Mouse (Mus musculus): Measurements from ENCODE around the gene Dnm3. TPM values are rescaled to one million over a fixed set of nuclear protein-coding genes. Genes with fewer than 3 reads are reported as not detected.

Gene Dnm3
- polyA plus RNA-seq, 1 experiment, result 0.43 TPM

DNA sequence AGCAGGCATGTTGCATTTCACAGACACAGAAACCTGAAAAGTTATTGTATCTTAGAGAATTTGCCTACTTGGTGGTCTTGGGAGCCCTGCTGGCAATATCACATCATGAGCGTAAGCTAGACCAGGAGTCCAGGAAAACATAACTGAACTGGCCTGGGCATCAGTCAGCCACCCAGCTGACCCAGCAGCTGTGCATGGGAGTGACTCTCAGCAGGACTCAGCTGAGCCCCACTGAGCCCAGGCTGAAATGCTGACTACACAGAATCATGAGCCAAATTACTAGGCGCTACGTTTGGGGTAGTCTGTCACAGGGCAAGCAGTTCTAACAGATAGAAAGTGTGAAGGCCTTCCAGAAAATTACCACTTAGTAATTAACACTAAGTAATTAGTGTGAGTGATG, 41.2 kb downstream of the Dnm3 start:
- TF ChIP-seq POLR2A (IDR thresholded peaks at IDR 0.05; ENCODE audit: low read depth, low read length) (no peak), CTCF (IDR thresholded peaks at IDR 0.05; ENCODE audit: extremely low read depth, insufficient read depth, insufficient read length, insufficient replicate concordance) (no peak)
- Histone ChIP-seq H3K27me3 (ENCODE audit: control insufficient read depth, insufficient read depth, low read length) (no peaks in the 10 kb centered on the region), H3K4me3 (ENCODE audit: extremely low read depth, insufficient read depth, insufficient read length) (no peak overlapping the region), H3K4me1 (ENCODE audit: control insufficient read depth, insufficient read depth, insufficient read length) (no peaks in the 10 kb centered on the region), H3K27ac (ENCODE audit: insufficient read depth, low read length) (no peak overlapping the region), H3K36me3 (ENCODE audit: control insufficient read depth, insufficient read depth, low read length) (no peaks in the 10 kb centered on the region)
- 89% methylated on average over 3 of the region's 3 CpGs for WGBS
- DNase-seq (ENCODE audit: low read depth in 1 of 2, low spot score in 2 of 2), result no peak

DNA sequence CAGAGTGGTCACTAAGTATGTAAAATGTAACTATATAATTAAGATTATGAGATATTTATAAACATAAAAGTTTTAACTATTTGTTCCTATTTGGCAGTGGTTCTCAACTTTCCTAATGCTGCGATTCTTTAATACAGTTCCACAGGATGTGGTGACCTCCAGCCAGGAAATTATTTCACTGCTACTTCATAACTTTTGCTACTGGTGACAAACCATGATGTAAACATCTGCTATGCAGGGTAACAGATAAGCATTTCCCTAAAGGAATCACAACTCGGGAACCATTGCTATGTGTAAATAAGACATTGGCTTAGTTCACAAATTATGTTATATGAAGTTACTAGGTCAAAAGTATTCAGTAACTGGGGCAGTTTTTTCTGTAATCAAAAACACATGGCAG, 48.9 kb downstream of the Dnm3 start:
- Histone ChIP-seq H3K27ac (ENCODE audit: insufficient read depth, low read length) (no peak overlapping the region), H3K27me3 (ENCODE audit: control insufficient read depth, insufficient read depth, low read length) (no peaks in the 10 kb centered on the region), H3K4me1 (ENCODE audit: control insufficient read depth, insufficient read depth, insufficient read length) (no peaks in the 10 kb centered on the region), H3K36me3 (ENCODE audit: control insufficient read depth, insufficient read depth, low read length) (no peaks in the 10 kb centered on the region), H3K4me3 (ENCODE audit: extremely low read depth, insufficient read depth, insufficient read length) (no peak overlapping the region)
- WGBS, result 10% methylated on average over 2 of the region's 2 CpGs
- TF ChIP-seq CTCF (IDR thresholded peaks at IDR 0.05; ENCODE audit: extremely low read depth, insufficient read depth, insufficient read length, insufficient replicate concordance) (no peak), POLR2A (IDR thresholded peaks at IDR 0.05; ENCODE audit: low read depth, low read length) (no peak)
- DNase-seq (ENCODE audit: low read depth in 1 of 2, low spot score in 2 of 2), result no peak

DNA sequence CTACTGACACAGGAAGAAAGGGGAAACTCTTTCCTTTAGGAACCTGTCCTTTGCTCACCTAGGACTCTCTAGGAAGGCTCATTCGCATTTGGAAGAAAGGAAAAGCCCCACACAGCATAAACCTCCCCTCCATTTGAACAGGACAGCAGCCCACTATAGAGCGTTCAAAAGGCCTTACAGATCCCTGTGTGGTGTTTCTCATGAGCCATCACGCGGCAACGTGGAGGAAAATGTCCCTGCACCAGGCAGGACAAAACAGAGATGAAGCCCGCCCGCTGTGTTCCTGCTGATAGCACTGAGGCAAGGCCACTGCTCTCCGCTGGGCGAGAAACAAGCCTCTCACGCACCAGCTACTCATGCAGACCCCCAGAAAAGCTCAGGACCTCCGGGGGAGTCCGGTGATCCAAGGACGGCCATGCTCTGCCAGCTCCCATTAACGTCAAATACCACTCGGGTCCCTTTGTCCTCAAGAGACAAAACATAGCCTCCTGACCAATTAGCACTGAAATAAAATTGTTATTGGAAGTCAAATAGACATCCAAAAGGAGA, 51.8 kb downstream of the Dnm3 start:
- H3K4me1 ChIP-seq (ENCODE audit: control insufficient read depth, insufficient read depth, insufficient read length), result no peaks in the 10 kb centered on the region
- DNase-seq (ENCODE audit: low read depth in 1 of 2, low spot score in 2 of 2), result no peak
- H3K36me3 ChIP-seq (ENCODE audit: control insufficient read depth, insufficient read depth, low read length), result no peaks in the 10 kb centered on the region
- H3K27me3 ChIP-seq (ENCODE audit: control insufficient read depth, insufficient read depth, low read length), result no peaks in the 10 kb centered on the region
- H3K4me3 ChIP-seq (ENCODE audit: extremely low read depth, insufficient read depth, insufficient read length), result no peak overlapping the region
- WGBS, result 85% methylated on average over 15 of the region's 15 CpGs
- TF ChIP-seq POLR2A (IDR thresholded peaks at IDR 0.05; ENCODE audit: low read depth, low read length) (no peak), CTCF (IDR thresholded peaks at IDR 0.05; ENCODE audit: extremely low read depth, insufficient read depth, insufficient read length, insufficient replicate concordance) (no peak)
- no peak overlapping the region for H3K27ac ChIP-seq (ENCODE audit: insufficient read depth, low read length)

DNA sequence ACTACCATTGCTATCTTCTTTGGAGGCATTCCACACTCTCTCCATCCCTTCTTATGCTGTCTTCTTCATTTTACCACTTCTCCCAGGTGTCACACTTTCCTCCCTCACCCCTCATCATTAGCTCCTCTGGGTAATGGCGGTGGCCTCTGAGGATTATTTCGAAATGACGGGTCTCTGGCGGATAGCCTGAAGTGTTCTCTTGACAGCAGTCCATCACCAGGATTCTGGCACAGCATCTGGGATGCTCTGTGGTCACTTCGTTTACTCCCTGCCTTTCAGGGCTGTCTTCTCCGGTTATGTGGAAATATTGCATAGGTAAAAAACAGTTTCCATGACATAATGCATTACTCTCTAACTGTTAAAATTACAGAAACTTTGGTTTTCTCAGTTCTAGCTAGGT, 55.0 kb downstream of the Dnm3 start:
- H3K36me3 ChIP-seq (ENCODE audit: control insufficient read depth, insufficient read depth, low read length), result no peaks in the 10 kb centered on the region
- H3K27ac ChIP-seq (ENCODE audit: insufficient read depth, low read length), result no peak overlapping the region
- no peak for DNase-seq (ENCODE audit: low read depth in 1 of 2, low spot score in 2 of 2)
- H3K4me3 ChIP-seq (ENCODE audit: extremely low read depth, insufficient read depth, insufficient read length), result no peak overlapping the region
- no peak for TF ChIP-seq POLR2A (IDR thresholded peaks at IDR 0.05; ENCODE audit: low read depth, low read length)
- TF ChIP-seq CTCF (IDR thresholded peaks at IDR 0.05; ENCODE audit: extremely low read depth, insufficient read depth, insufficient read length, insufficient replicate concordance), result no peak
- H3K27me3 ChIP-seq (ENCODE audit: control insufficient read depth, insufficient read depth, low read length), result no peaks in the 10 kb centered on the region
- 82% methylated on average over 6 of the region's 6 CpGs for WGBS
- no peaks in the 10 kb centered on the region for H3K4me1 ChIP-seq (ENCODE audit: control insufficient read depth, insufficient read depth, insufficient read length)

DNA sequence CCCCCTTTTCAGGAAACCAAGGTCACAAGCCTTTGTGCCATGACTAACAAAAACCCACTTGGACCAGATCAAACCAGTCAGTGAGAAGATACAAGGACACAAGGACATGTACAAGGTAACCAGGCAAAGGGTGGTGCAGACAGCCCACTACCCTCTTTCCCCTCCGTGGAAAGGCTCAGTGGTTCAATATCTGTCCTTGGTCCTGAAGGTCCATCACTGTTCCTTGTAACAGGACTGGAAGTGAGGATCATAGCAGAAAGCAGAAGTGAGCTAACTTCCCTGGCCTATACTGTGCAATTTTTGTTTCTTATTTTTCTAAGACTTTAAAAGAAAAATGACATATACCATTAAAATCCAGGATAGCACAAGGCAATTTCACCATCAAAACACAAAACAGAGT, 64.0 kb downstream of the Dnm3 start:
- H3K27me3 ChIP-seq (ENCODE audit: control insufficient read depth, insufficient read depth, low read length), result no peaks in the 10 kb centered on the region
- no peaks in the 10 kb centered on the region for H3K4me1 ChIP-seq (ENCODE audit: control insufficient read depth, insufficient read depth, insufficient read length)
- WGBS, result 4% methylated on average over 1 of the region's 1 CpGs
- H3K27ac ChIP-seq (ENCODE audit: insufficient read depth, low read length), result no peak overlapping the region
- H3K36me3 ChIP-seq (ENCODE audit: control insufficient read depth, insufficient read depth, low read length), result no peaks in the 10 kb centered on the region
- no peak for DNase-seq (ENCODE audit: low read depth in 1 of 2, low spot score in 2 of 2)
- H3K4me3 ChIP-seq (ENCODE audit: extremely low read depth, insufficient read depth, insufficient read length), result no peak overlapping the region
- TF ChIP-seq CTCF (IDR thresholded peaks at IDR 0.05; ENCODE audit: extremely low read depth, insufficient read depth, insufficient read length, insufficient replicate concordance), result no peak
- TF ChIP-seq POLR2A (IDR thresholded peaks at IDR 0.05; ENCODE audit: low read depth, low read length), result no peak

DNA sequence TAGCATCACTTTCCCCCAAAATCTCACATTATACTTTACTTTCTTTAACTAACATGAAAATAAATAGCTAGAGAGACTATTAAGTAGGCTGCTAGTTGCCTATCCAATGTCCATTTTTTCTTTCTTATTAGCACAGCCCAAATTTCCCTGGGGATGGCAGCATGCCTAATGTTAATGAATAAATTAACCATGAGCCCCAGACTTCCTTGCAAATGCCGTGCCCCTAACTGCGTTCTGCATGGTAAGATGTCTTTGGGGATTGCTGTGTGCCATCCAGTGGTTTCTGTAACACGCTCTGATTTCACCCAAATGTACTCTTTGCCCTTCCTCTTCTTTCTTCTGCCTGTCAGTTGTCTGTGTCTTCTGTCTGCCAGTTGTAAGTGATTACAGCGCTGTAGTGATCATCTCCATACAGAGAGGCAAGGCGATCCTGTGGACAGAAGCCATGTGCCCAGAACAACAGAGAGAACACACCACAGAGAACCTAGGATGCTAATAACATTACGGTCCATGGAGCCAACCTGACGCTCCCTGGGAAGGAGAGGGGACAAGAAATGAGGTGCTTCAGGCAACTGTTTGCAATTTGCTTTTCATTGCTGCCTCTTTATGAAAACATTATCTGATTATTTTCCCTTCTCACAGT, 64.9 kb downstream of the Dnm3 start:
- 92% methylated on average over 7 of the region's 7 CpGs for WGBS
- no peak for DNase-seq (ENCODE audit: low read depth in 1 of 2, low spot score in 2 of 2)
- Histone ChIP-seq H3K27ac (ENCODE audit: insufficient read depth, low read length) (no peak overlapping the region), H3K36me3 (ENCODE audit: control insufficient read depth, insufficient read depth, low read length) (no peaks in the 10 kb centered on the region), H3K4me1 (ENCODE audit: control insufficient read depth, insufficient read depth, insufficient read length) (no peaks in the 10 kb centered on the region), H3K4me3 (ENCODE audit: extremely low read depth, insufficient read depth, insufficient read length) (no peak overlapping the region), H3K27me3 (ENCODE audit: control insufficient read depth, insufficient read depth, low read length) (no peaks in the 10 kb centered on the region)
- TF ChIP-seq CTCF (IDR thresholded peaks at IDR 0.05; ENCODE audit: extremely low read depth, insufficient read depth, insufficient read length, insufficient replicate concordance), result no peak
- TF ChIP-seq POLR2A (IDR thresholded peaks at IDR 0.05; ENCODE audit: low read depth, low read length), result no peak

DNA sequence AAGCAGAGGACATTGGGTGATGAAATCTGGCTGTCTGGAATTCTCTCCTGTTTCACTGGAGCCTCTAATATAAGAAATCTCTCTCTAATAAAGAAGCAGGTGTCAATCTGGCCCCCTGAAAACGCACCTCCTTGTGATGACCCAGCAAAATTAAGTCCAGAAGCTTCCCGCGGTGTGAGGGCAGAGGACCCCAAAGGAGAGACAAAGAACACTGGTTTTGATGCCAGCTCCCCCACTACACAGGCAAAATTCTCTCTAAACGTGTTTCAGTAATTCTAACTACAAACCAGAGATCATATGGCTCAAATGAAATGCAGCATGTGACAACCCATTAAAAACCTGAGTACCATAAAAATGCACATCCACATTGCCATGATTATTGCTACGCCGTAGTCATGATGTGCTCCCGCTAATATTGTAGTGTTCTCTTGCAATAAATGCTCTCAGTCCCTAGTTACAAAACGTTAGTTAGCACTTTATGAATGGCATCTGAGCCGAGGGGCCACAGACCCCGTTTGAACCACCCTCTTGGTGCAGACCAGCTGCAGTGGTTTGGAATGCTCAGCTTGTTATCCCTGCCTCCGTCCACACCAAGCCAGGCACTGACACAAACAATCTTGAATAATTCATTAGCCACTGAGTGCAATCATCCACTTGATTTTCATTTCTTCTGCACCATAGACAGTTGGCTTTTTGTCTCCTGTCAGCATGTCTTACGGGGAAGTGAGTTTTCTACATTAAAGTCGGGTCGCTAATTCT, 67.4 kb downstream of the Dnm3 start:
- Histone ChIP-seq H3K4me3 (ENCODE audit: extremely low read depth, insufficient read depth, insufficient read length) (no peak overlapping the region), H3K27me3 (ENCODE audit: control insufficient read depth, insufficient read depth, low read length) (no peaks in the 10 kb centered on the region), H3K27ac (ENCODE audit: insufficient read depth, low read length) (no peak overlapping the region), H3K4me1 (ENCODE audit: control insufficient read depth, insufficient read depth, insufficient read length) (no peaks in the 10 kb centered on the region), H3K36me3 (ENCODE audit: control insufficient read depth, insufficient read depth, low read length) (no peaks in the 10 kb centered on the region)
- WGBS, result 88% methylated on average over 14 of the region's 14 CpGs
- TF ChIP-seq POLR2A (IDR thresholded peaks at IDR 0.05; ENCODE audit: low read depth, low read length), result no peak
- TF ChIP-seq CTCF (IDR thresholded peaks at IDR 0.05; ENCODE audit: extremely low read depth, insufficient read depth, insufficient read length, insufficient replicate concordance), result no peak
- DNase-seq (ENCODE audit: low read depth in 1 of 2, low spot score in 2 of 2), result no peak
